Mouse (Mus musculus) granulocyte monocyte progenitor cell, adult 5-6 weeks (primary cell): Measurements from ENCODE around the gene Gtf3c1. TPM values are rescaled to one million over a fixed set of nuclear protein-coding genes. Genes with fewer than 3 reads are reported as not detected.
A peak's percentile ranks its signal among the peaks of the same experiment; 100 is the strongest.

Experiments
- ATAC-seq: replicated peaks from 2 replicates; pipeline ENCODE4 v1.8.0; 2016; ENCODE audit warnings: mild to moderate bottlenecking, moderate TSS enrichment, inconsistent platforms; ENCODE audit not compliant: poor library complexity, severe bottlenecking
- total RNA-seq, 2 experiments: library from RNA; stranded (forward) in 1 of 2; stranded (reverse) in 1 of 2; fragments of 200-712, 200-1000 nt in 1 of 2; fragments of >200 nt in 1 of 2; fragmentation: Nextera tagmentation in 1 of 2; gene quantifications; 2 replicates each; pipeline ENCODE4 v1.2.3; 2014 to 2017

Gtf3c1 gene
- total RNA-seq, 2 experiments from 2014 or later, result 34.6 to 47.4 TPM

- no peak for ATAC-seq
These were observed 82.4 kb downstream of the Gtf3c1 start for GRCm38 (mm10) chr7:125625219-125625618.

DNA sequence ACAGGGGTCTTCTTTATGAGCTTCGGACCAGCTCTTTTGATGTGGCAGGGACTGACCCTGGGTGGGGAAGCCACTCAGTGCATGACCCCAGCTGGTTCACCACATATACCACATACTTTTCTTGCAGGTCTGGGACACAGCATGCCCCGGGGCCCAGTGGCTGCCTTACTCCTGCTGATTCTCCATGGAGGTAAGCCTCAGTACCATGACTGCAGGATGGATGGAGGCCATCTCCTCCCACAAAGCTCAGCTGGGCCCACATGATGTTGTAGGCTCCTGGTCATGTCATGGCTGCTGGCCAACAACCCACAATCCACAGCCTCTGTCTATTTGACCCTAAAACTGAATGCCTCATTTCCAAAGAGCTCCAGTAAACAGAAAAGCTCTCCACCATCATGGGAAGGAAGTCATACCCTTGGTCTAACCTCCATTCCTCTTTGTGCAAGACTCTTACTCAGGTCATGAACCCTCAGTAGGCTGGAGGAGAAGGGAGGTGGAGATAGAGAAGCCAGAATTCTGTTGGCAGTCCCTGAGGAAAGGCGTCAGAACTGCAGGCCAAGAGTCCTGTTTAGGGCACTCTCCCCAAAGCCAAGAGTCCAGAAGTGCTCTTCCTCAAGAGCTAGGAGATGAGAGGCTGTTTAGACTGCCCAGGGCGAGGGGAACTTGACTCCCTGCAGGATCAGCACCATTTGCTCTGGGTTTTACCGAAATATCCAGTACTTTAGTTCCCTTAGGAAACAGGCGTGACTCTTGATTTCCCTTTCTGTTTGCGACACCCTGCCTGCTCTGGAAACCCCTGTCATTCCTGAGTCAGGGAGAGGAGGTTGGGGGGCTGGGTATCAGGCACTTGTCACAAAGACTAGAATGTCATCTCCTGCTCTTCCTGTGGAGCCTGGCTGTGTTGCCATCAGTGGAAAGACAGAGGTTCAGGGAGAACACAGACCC is 84.6 kb downstream of the Gtf3c1 start:
- peak; percentile 13; the same call in 1 of the 2 replicates for ATAC-seq

GRCm38 (mm10) chr7:125620077-125620476 is 87.5 kb downstream of the Gtf3c1 start:
- peak; percentile 65 for ATAC-seq

DNA sequence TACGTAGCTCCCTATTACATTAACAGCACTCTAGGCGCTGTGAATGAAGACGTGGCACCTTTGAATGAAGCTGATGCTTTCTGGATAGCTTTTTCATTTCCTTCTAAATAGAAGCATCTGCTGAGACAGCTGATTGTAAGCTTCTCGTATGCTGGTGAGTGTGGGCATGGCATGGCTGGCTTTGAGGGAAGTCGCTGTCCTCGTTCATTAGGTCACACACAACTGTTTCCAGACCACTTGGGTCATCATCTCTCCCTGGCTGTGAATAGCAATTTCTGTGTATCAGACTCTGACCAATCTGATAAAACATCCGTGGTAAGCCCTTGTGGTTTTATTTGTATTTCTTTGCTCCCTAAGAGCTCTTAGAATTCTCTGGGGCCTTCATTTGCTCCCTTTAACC is 89.6 kb downstream of the Gtf3c1 start:
- peak; percentile 33; the same call in 1 of the 2 replicates for ATAC-seq

DNA sequence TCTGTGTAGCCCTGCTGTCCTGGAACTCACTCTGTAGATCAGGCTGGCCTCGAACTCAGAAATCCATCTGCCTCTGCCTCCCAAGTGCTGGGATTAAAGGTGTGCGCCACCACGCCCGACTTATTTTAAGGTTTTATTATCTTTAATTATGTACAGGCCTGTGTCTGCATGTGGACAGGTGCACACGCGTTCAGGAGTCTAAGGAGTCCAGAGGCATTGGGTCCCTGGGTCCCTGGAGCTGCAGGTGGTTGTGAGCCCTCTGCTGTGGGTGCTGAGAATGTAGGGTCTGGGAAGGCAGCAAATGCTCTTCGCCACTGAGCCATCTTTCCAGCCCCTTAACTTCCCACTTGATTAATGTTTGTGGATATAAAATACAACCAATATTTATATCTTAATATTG is 92.1 kb downstream of the Gtf3c1 start:
- no peak for ATAC-seq

- peak; percentile 96 for ATAC-seq
These were observed 94.0 kb downstream of the Gtf3c1 start for GRCm38 (mm10) chr7:125613579-125613978.

DNA sequence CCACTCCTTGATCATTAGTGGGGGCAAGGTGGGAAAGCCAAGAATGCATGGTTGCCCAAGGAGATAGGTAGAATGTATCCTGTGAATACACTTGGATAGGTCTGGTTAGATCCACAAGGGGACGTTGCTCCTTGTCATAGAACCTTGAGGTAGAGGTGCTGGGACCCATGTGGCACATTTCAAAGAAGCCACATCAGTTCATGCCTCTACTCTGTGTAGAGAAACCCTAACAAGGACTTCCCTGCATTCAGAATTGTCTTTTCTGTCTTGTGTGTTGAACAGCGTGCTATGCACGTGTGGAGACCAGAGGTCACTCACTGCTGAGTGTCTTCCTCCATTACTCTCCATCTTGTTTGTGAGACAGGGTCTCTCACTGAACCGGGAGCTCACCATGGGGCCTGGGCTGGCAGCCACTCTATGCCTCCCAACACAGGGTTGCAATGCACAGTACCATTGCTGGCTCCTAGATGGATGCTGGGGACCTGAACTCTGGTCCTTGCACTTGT is 99.3 kb downstream of the Gtf3c1 start:
- ATAC-seq, result no peak

DNA sequence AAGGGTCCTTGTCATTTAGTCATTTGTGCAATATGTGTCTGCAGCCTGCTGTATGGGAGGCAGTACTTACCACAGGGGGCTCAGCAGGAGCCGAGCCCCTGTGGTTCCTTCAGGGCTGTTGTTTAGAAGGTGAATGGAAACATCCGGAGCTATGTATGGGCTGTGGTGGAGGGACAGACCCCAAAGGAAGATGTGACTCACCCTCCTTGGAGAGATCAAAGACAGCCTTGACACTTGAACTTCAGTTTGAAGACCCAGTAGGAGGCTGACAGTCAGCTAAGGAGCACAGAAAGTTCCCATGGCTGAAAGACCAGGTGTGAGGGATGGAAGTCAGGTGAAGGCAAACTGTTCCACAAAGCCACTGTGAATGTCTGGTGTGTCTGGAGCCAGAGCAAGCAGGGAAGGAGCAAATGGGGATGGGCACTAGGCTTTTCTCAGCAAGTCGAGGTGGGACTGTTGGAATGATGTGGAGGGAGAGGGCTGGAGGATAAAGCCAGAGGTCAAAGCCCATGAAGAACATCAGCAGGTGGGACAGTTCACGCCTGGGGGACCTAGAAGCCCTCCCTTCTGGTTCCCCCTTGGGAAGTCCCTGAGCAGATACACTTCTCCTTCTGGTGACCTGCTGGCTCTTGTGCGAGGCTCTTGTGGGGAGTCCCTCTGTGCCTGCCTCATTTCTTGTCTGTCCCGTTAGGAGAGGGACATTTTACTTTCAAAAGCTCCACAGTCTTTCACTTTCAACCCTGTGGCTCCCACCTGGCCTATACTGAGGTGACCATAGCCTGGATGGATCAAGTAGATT is 100.0 kb downstream of the Gtf3c1 start:
- peak; percentile 44; the same call in 1 of the 2 replicates for ATAC-seq

DNA sequence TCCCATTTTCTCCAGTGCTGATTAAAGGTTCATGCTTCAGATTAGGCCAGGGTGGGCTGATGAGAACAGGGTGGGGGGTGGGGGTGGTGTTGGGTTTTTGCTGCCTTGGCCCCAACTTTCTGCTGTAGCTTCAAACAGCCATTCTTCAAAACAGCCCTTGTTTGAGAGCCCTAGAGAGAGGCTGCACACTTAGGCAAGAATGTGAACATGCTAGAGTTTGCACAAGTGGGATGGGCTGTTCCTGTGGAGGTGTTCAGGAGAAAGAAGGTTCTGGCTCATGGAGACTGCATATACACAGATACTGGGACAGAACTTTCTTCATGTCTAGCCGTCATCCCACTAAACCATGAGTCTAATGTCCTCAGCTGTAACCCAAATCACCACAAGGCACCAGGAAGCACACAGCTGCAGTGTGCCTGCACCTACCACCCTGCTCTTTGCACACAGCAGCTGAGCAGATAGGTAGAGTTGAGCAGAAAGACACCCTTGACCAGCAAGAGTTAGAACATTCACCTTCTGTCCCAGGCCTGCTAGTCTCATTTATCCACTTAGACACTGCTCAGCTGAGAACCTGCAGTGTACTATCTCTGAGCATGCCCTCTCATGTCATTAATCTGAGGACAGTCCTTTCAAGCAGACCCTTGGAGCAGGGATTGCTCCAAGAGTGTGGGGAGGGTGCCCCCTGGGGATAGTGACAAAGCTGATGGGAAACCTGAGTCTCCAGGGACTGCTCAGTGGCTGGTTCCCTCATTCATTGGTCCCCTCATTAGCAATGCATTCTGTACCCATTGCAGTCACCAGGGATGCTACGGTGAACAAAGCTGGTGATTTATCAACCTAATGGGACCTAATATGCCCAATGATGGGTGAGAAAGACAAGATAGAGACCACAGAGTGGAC is 101.1 kb downstream of the Gtf3c1 start:
- ATAC-seq, result no peak

- no peak for ATAC-seq
These were observed 101.8 kb downstream of the Gtf3c1 start for GRCm38 (mm10) chr7:125605725-125606139.

DNA sequence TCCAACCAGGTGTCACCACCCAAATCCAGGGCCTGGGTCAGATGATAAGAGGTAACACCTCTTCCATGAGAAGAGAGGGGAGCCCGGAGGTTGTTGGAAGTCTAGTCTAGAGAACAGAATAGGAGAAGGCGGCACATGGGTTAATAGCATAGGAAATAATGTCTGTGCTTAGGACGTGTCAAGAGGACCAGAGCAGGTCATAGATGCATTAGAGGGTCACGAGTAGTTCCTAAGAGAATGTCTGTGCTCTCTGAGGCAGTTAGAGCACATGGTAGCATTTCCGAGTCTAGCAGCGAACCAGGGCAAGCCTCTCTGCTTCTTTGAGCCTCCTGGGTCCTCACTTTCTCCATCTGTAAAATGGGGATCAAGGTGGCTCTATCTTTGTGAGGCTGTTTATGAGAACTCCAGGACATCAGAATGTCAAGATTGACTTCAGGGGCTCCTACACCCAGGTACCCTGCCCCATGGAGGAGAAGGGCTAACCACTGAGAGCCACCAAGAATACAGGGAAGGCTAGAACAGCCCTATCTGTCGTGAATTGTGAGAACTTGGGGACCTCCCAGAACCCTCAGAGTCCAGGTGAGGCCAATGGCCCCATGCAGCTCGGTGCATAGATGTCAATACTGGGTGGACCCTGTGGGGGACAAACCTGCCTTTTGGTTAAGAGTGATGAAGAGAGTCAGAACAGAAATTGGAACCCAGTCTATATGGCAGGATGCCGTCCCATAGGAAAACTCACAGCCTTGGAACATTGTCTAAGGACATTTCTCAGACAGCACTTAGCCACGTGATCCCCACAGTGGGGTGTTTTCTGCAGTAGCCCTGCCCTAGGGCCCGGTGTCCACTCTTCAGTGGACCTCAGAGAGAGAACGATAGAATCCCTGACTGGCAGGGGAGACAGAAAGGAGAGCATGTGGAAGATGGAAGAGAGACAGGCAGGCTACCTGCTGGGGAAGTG is 102.9 kb downstream of the Gtf3c1 start:
- ATAC-seq, result no peak

GRCm38 (mm10) chr7:125603185-125603631 is 104.4 kb downstream of the Gtf3c1 start, which contains the start of gene Il21r:
Gene Il21r (plus strand): TSS chr7:125603429.
- peak; percentile 67 for ATAC-seq

DNA sequence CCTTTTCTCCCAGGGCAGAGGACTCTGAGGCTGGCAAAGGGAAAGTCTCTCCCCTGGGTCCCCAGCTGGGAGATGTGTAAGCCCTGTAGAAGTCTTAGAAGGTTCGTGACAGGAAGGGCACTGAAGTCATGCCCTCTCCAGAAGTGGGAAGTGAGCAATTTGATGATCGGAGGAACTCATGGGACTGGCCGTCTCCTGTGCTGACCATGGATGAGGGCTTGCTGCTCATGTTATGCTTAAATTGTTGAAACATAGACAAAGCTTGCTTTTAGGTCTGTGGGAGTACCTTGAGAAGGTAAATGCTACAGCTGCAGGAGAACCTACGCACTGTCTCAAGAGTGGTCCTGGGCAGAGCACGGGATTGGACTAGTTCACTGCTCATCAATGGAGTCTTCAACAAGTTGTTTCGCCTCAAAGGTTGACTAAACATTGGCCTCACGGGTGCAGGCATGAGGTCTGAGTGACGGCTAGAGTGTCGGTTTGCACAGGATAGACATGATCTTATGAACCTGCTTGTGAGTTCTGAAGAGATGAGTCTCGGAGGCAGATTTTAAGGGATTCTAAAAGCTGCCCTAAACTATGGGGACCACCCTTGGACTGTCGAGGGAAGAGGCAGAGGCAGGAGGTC is 105.6 kb downstream of the Gtf3c1 start:
- ATAC-seq, result peak; percentile 36

- ATAC-seq, result no peak
These were observed 106.3 kb downstream of the Gtf3c1 start for GRCm38 (mm10) chr7:125601280-125601670.

DNA sequence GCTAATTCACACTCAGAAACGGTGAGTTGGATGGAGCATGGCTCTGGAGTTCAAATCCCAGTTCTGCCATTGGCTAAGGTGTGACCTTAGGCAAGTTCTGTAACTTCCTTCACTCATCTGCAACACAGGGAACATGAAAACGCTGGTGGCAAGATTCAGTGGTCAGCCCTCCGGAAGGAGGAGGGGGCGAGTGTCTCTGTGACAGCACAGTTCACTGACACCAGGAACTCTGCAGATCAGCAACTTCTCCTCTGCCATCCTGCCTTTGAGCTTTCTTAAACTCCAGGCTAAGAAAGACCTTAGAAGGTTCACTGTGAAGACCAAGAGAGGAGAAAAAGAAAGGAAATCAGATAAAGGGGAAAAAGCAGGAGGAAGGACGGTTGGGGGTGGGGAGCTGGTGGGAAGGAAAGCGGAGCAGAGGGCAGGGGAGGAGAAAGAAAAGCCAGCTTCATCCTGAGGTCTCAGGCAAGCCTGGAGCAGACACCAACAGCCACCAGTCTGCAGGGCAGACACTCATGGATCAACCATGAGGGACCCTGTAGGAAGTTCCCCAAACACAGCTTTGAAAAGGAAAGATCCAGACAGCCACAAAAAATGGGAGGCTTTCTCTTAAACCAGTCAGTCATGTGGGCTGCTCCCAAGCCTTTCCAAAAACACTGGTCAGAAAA is 106.8 kb downstream of the Gtf3c1 start:
- ATAC-seq, result peak; percentile 37

- ATAC-seq, result no peak
These were observed 107.4 kb downstream of the Gtf3c1 start for GRCm38 (mm10) chr7:125600136-125600535.

DNA sequence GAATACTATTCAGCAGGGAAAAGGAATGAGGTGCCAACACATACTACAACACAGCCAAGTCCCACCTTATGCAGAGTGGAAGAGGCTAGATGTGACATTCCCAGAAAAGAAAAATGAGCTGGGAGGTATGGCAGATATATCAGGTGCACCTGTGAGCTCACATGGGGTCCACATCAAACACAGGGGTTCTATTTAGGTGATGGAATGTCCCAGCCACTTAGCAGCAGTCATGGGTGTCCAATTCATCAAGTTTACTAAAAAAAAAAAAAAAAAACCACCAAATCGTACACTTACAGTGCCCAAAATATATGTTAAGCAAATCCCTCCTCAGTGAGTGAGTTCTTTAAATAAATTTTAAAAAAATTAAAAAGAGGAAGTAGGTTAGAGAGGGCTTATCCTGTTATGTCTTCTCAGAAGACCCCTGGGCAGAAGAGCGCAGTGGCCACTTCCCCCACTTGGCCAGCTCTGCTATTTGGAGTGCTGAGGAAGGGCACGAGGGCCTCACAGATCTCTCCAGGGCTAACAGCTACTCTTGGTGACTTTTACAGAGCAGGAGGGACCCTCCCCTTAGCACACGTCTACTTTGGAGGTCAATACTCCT is 108.1 kb downstream of the Gtf3c1 start:
- ATAC-seq, result peak; percentile 37
